Mouse (Mus musculus): ENCODE measurements at regions not wholly inside any gene's neighbourhood (a gene's known extent, or its start where the extent isn't known, plus 50 kb on each side); places are given as distances from the start of the nearest gene placed in this dataset.

DNA sequence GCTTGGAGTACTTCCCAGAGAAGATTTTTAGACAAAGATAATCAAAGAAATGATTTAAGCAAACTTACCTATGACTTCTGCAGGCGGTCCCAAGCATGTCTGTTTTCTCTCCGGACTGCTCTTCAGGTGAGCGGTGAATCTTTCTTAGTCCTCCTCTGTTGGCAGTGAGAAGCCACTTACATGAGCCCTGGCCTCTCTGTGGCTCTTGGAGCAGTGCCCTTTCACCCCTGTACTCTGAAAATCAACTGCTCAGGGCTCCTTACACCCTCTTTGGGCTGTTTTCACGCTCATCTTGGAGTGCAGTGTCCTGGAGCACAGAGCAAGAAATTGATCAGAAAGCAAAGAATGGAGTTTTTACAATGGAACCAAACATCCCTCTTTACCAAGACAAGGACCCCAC, 142.0 kb downstream of the Thbs2 start:
- ATAC-seq (ENCODE audit: low FRiP score, low read depth) (no peak), DNase-seq (ENCODE audit: low spot score) (no peak)
- Histone ChIP-seq H3K27me3 (ENCODE audit: control insufficient read depth, insufficient read depth, low read length) (no peaks in the 10 kb centered on the region), H3K36me3 (ENCODE audit: control insufficient read depth, insufficient read depth, low read length) (no peaks in the 10 kb centered on the region), H3K27ac (replicated peaks; ENCODE audit: low read depth, low read length) (no peak overlapping the region), H3K9me3 (ENCODE audit: control insufficient read depth, low read length) (peaks cover 11% of the 10 kb centered on the region; the same call in 1 of the 2 replicates), H3K4me1 (ENCODE audit: control insufficient read depth, insufficient read depth, low read length) (no peaks in the 10 kb centered on the region; the same call in 1 of the 2 replicates), H3K4me3 (replicated peaks; ENCODE audit: low read length) (no peak overlapping the region), H3K9ac (ENCODE audit: low read depth, low read length, severe bottlenecking) (no peak overlapping the region), H3K4me2 (replicated peaks; ENCODE audit: low read depth, low read length, severe bottlenecking) (no peak overlapping the region)
- no peak for TF ChIP-seq POLR2A (IDR thresholded peaks at IDR 0.05; ENCODE audit: borderline replicate concordance, extremely low read depth, insufficient read depth, insufficient read length)
- 89% methylated on average over 4 of the region's 4 CpGs for WGBS

GRCm38 (mm10) chr17:14551610-14552009, 142.4 kb downstream of the Thbs2 start:
- WGBS: 57% methylated on average over 4 of the region's 4 CpGs
- Histone ChIP-seq H3K4me3 (replicated peaks; ENCODE audit: low read length) (no peak overlapping the region), H3K27ac (replicated peaks; ENCODE audit: low read depth, low read length) (no peak overlapping the region), H3K4me1 (ENCODE audit: control insufficient read depth, insufficient read depth, low read length) (no peaks in the 10 kb centered on the region; the same call in 1 of the 2 replicates), H3K27me3 (ENCODE audit: control insufficient read depth, insufficient read depth, low read length) (no peaks in the 10 kb centered on the region), H3K9ac (ENCODE audit: low read depth, low read length, severe bottlenecking) (no peak overlapping the region), H3K36me3 (ENCODE audit: control insufficient read depth, insufficient read depth, low read length) (no peaks in the 10 kb centered on the region), H3K4me2 (replicated peaks; ENCODE audit: low read depth, low read length, severe bottlenecking) (no peak overlapping the region), H3K9me3 (ENCODE audit: control insufficient read depth, low read length) (peaks cover 11% of the 10 kb centered on the region; the same call in 1 of the 2 replicates)
- ATAC-seq (ENCODE audit: low FRiP score, low read depth) (no peak), DNase-seq (ENCODE audit: low spot score) (no peak)
- TF ChIP-seq POLR2A (IDR thresholded peaks at IDR 0.05; ENCODE audit: borderline replicate concordance, extremely low read depth, insufficient read depth, insufficient read length): no peak

GRCm38 (mm10) chr17:14545822-14546473, 148.1 kb downstream of the Thbs2 start:
- no peak overlapping the region for H3K4me3 ChIP-seq (replicated peaks; ENCODE audit: low read length)
- DNase-seq (ENCODE audit: low spot score): peak; percentile 81
- H3K9me3 ChIP-seq (ENCODE audit: control insufficient read depth, low read length): peaks cover 11% of the 10 kb centered on the region; the same call in 1 of the 2 replicates
- no peak for TF ChIP-seq POLR2A (IDR thresholded peaks at IDR 0.05; ENCODE audit: borderline replicate concordance, extremely low read depth, insufficient read depth, insufficient read length)
- H3K4me2 ChIP-seq (replicated peaks; ENCODE audit: low read depth, low read length, severe bottlenecking): no peak overlapping the region
- no peak overlapping the region for H3K27ac ChIP-seq (replicated peaks; ENCODE audit: low read depth, low read length)
- H3K36me3 ChIP-seq (ENCODE audit: control insufficient read depth, insufficient read depth, low read length): no peaks in the 10 kb centered on the region
- H3K4me1 ChIP-seq (ENCODE audit: control insufficient read depth, insufficient read depth, low read length): 0 out of 2 replicates have a peak, but pooled peaks cover 6% of the 10 kb centered on the region
- 31% methylated on average over 16 of the region's 16 CpGs for WGBS
- peak; percentile 74 for ATAC-seq (ENCODE audit: low FRiP score, low read depth)
- H3K27me3 ChIP-seq (ENCODE audit: control insufficient read depth, insufficient read depth, low read length): no peaks in the 10 kb centered on the region
- no peak overlapping the region for H3K9ac ChIP-seq (ENCODE audit: low read depth, low read length, severe bottlenecking)

DNA sequence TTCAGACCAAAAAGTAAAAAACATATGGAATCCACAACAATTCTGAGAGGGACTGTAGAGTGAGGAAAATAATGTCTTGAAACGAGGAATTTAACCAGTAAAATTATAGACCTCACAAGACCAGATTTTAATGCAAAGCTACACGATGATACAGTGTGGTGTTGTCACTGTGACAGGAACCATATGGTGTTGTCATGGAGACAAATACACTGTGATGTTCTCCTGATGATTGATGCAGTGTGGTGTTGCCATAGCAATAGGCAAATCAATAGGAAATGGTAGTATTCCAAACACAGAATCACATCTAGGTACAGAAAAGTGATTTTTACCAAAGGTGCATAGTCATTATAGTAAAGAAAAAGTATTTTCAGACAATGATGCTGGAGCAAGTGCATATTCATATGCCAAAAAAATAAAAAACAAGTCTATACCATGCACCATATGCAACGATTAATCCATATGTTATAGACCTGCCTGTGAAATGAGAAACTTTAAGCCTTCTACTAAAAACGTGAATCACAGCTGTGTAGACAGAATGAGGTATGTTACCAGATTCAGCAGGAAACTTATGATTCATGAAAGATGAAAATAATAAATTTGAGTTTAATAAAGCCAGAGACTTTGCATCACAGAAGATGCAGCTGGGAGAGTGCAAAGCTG, 149.6 kb downstream of the Thbs2 start:
- Histone ChIP-seq H3K9ac (ENCODE audit: low read depth, low read length, severe bottlenecking) (no peak overlapping the region), H3K27ac (replicated peaks; ENCODE audit: low read depth, low read length) (no peak overlapping the region), H3K4me1 (ENCODE audit: control insufficient read depth, insufficient read depth, low read length) (0 out of 2 replicates have a peak, but pooled peaks cover 6% of the 10 kb centered on the region), H3K27me3 (ENCODE audit: control insufficient read depth, insufficient read depth, low read length) (no peaks in the 10 kb centered on the region), H3K4me2 (replicated peaks; ENCODE audit: low read depth, low read length, severe bottlenecking) (no peak overlapping the region), H3K36me3 (ENCODE audit: control insufficient read depth, insufficient read depth, low read length) (no peaks in the 10 kb centered on the region), H3K4me3 (replicated peaks; ENCODE audit: low read length) (no peak overlapping the region), H3K9me3 (ENCODE audit: control insufficient read depth, low read length) (peaks cover 11% of the 10 kb centered on the region; the same call in 1 of the 2 replicates)
- DNase-seq (ENCODE audit: low spot score): no peak
- 0 out of 2 replicates have a peak, but pooled peaks have one; percentile 44 for ATAC-seq (ENCODE audit: low FRiP score, low read depth)
- WGBS: 44% methylated on average over 4 of the region's 4 CpGs
- no peak for TF ChIP-seq POLR2A (IDR thresholded peaks at IDR 0.05; ENCODE audit: borderline replicate concordance, extremely low read depth, insufficient read depth, insufficient read length)

DNA sequence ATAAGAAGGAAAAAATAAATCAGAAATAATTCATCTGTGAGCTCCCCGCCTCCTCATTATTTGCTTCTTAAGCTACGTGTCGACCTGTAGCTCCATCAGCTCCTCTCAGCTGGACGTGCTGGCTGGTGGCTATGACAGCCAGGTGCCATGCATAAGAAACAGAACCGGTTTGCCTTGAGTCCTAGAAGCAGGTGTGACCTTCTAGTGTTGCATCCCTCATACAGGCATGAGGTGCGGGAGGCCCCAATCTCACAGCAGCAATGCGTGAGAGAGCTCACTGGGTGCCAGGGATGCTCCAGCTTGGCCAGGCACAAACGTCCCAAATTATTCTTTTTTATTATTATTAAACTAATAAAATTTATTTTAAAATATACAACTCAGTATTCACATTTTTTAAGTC, 153.0 kb downstream of the Thbs2 start:
- no peak for DNase-seq (ENCODE audit: low spot score)

More for the DNA sequence above, 153.0 kb downstream of the Thbs2 start:
- H3K27ac ChIP-seq (replicated peaks; ENCODE audit: low read depth, low read length): no peak overlapping the region
- no peaks in the 10 kb centered on the region for H3K36me3 ChIP-seq (ENCODE audit: control insufficient read depth, insufficient read depth, low read length)
- WGBS: 67% methylated on average over 8 of the region's 8 CpGs
- no peaks in the 10 kb centered on the region for H3K9me3 ChIP-seq (ENCODE audit: control insufficient read depth, low read length)
- 0 out of 2 replicates have a peak, but pooled peaks cover 6% of the 10 kb centered on the region for H3K4me1 ChIP-seq (ENCODE audit: control insufficient read depth, insufficient read depth, low read length)
- no peak overlapping the region for H3K4me2 ChIP-seq (replicated peaks; ENCODE audit: low read depth, low read length, severe bottlenecking)
- ATAC-seq (ENCODE audit: low FRiP score, low read depth): no peak
- no peak overlapping the region for H3K4me3 ChIP-seq (replicated peaks; ENCODE audit: low read length)
- TF ChIP-seq POLR2A (IDR thresholded peaks at IDR 0.05; ENCODE audit: borderline replicate concordance, extremely low read depth, insufficient read depth, insufficient read length): no peak
- H3K9ac ChIP-seq (ENCODE audit: low read depth, low read length, severe bottlenecking): no peak overlapping the region
- no peaks in the 10 kb centered on the region for H3K27me3 ChIP-seq (ENCODE audit: control insufficient read depth, insufficient read depth, low read length)
